Mouse (Mus musculus) forebrain, postnatal 0 days (tissue): ENCODE results near the gene Pitpna. TPM values are rescaled to one million over a fixed set of nuclear protein-coding genes. Genes with fewer than 3 reads are reported as not detected.

Experiments
- ATAC-seq: fragments of 200-750 bp; cut with Nextera tagmentation; 2 replicates; pipeline ENCODE4 v1.8.0; 2017; ENCODE audit warnings: mild to moderate bottlenecking, moderate library complexity
- DNase-seq: peaks from one replicate; pipeline ENCODE4 v3.0.0-alpha.2; 2015
- H3K27ac ChIP-seq: fragments of 300-500 bp; sonication (generic); 2 replicates; pipeline ENCODE4 v1.5.1; 2014; ENCODE audit warnings: low read depth, mild to moderate bottlenecking, antibody characterized with exemption, low read length, moderate library complexity, mixed read lengths
- H3K27me3 ChIP-seq: fragments of 300-500 bp; sonication (generic); 2 replicates; pipeline ENCODE4 v1.6.1; 2014; ENCODE audit warnings: mild to moderate bottlenecking, low read length, mixed read lengths; ENCODE audit not compliant: insufficient read depth
- H3K36me3 ChIP-seq: fragments of 300-500 bp; sonication (generic); 2 replicates; pipeline ENCODE4 v1.6.1; 2014; ENCODE audit warnings: mild to moderate bottlenecking, moderate library complexity; ENCODE audit not compliant: insufficient read depth
- H3K4me1 ChIP-seq: fragments of 300-500 bp; sonication (generic); 2 replicates; pipeline ENCODE4 v1.6.1; 2014; ENCODE audit warnings: antibody characterized with exemption; ENCODE audit not compliant: insufficient read depth
- H3K4me2 ChIP-seq: fragments of 300-500 bp; sonication (generic); 2 replicates; pipeline ENCODE4 v1.6.1; 2014; ENCODE audit warnings: low read depth, mild to moderate bottlenecking, moderate library complexity
- H3K4me3 ChIP-seq: fragments of 300-500 bp; sonication (generic); 2 replicates; pipeline ENCODE4 v1.5.1; 2014; ENCODE audit warnings: low read depth, low read length, mixed read lengths
- H3K9ac ChIP-seq: fragments of 300-500 bp; sonication (generic); 2 replicates; pipeline ENCODE4 v1.6.1; 2014; ENCODE audit warnings: mild to moderate bottlenecking
- H3K9me3 ChIP-seq: fragments of 300-500 bp; sonication (generic); 2 replicates; pipeline ENCODE4 v1.6.1; 2016; ENCODE audit warnings: low read length
- CTCF ChIP-seq: sonication (generic); IDR thresholded peaks from 2 replicates; pipeline ENCODE4 v1.5.1; 2016; ENCODE audit warnings: antibody characterized with exemption, control low read depth, low read depth
- WGBS: fragments of 180-500 bp; shearing (Covaris S2); extraction: QIAGEN DNeasy Blood & Tissue Kit; methylation state at CpG from one replicate; pipeline ENCODE4 v1.1.7; 2014; 5-methylcytosine and 5-hydroxymethylcytosine counted together
- polyA plus RNA-seq: library from polyadenylated mRNA; unstranded; fragments of >200 nt; fragmentation: Nextera tagmentation; extraction: Ambion mirVana; gene quantifications from 2 replicates; pipeline ENCODE4 v1.2.1, GENCODE M21; 2015
- total RNA-seq: library from RNA; depleted of rRNA; stranded (reverse); fragments of >200 nt; gene quantifications from 2 replicates; pipeline ENCODE4 v1.2.3, GENCODE M21; 2014; rRNA removed

Pitpna gene
- total RNA-seq (83.0 and 95.7 TPM in 2 replicates), polyA plus RNA-seq (85.8 and 101 TPM in 2 replicates)

- ATAC-seq (peak; percentile 98), DNase-seq (peak; percentile 95)
- Histone ChIP-seq H3K9me3 (no peaks in the 10 kb centered on the region), H3K27ac (peak within 1 kb of the TSS; percentile 89), H3K4me2 (peak within 1 kb of the TSS; percentile 75), H3K4me1 (peaks cover 12% of the 10 kb centered on the region), H3K27me3 (no peaks in the 10 kb centered on the region), H3K4me3 (peak within 1 kb of the TSS; percentile 88), H3K9ac (peak within 1 kb of the TSS; percentile 93), H3K36me3 (peaks cover 5% of the 10 kb centered on the region)
- TF ChIP-seq CTCF, result peak; percentile 18; the same call in 1 of the 2 replicates
- 5% methylated on average over 49 of the region's 49 CpGs for WGBS
Measured at GRCm38 (mm10) chr11:75587493-75588284, at the start of gene Pitpna. Gene Pitpna (plus strand): TSS chr11:75588097.

GRCm38 (mm10) chr11:75538184-75538969 lies 49.5 kb upstream of the Pitpna start:
- peaks cover 8% of the 10 kb centered on the region for H3K4me1 ChIP-seq
- H3K9me3 ChIP-seq, result no peaks in the 10 kb centered on the region
- 0 out of 2 replicates have a peak, but pooled peaks cover 3% of the 10 kb centered on the region for H3K36me3 ChIP-seq
- no peak overlapping the region for H3K9ac ChIP-seq
- no peaks in the 10 kb centered on the region for H3K27me3 ChIP-seq
- no peak overlapping the region for H3K4me3 ChIP-seq
- TF ChIP-seq CTCF, result no peak
- no peak overlapping the region for H3K4me2 ChIP-seq
- ATAC-seq (peak; percentile 12; the same call in 1 of the 2 replicates), DNase-seq (no peak)
- 0 out of 2 replicates have a peak overlapping the region, but pooled peaks have one; percentile 15 for H3K27ac ChIP-seq
- 57% methylated on average over 9 of the region's 9 CpGs for WGBS

- TF ChIP-seq CTCF, result no peak
- Histone ChIP-seq H3K4me2 (no peak overlapping the region), H3K9ac (no peak overlapping the region), H3K36me3 (0 out of 2 replicates have a peak, but pooled peaks cover 3% of the 10 kb centered on the region), H3K4me1 (peaks cover 3% of the 10 kb centered on the region; the same call in 1 of the 2 replicates), H3K4me3 (no peak overlapping the region), H3K27me3 (no peaks in the 10 kb centered on the region), H3K27ac (no peak overlapping the region), H3K9me3 (no peaks in the 10 kb centered on the region)
- DNase-seq, result no peak
- 72% methylated on average over 13 of the region's 13 CpGs for WGBS
- no peak for ATAC-seq
Measured at GRCm38 (mm10) chr11:75538970-75539299, 49.0 kb upstream of the Pitpna start.

- Histone ChIP-seq H3K27ac (no peak overlapping the region), H3K27me3 (no peaks in the 10 kb centered on the region), H3K9ac (no peak overlapping the region), H3K4me1 (no peaks in the 10 kb centered on the region; the same call in 1 of the 2 replicates), H3K4me2 (no peak overlapping the region), H3K4me3 (no peak overlapping the region), H3K9me3 (no peaks in the 10 kb centered on the region), H3K36me3 (peaks cover 10% of the 10 kb centered on the region; the same call in 1 of the 2 replicates)
- TF ChIP-seq CTCF, result no peak
- no peak for DNase-seq
- 72% methylated on average over 8 of the region's 8 CpGs for WGBS
- no peak for ATAC-seq
Measured at GRCm38 (mm10) chr11:75540209-75540608, 47.7 kb upstream of the Pitpna start.

GRCm38 (mm10) chr11:75540710-75541581 lies 47.0 kb upstream of the Pitpna start:
- no peak overlapping the region for H3K4me3 ChIP-seq
- peak overlapping the region; percentile 60 for H3K27ac ChIP-seq
- no peaks in the 10 kb centered on the region for H3K27me3 ChIP-seq
- DNase-seq (peak; percentile 72), ATAC-seq (peak; percentile 72)
- no peak overlapping the region for H3K9ac ChIP-seq
- TF ChIP-seq CTCF, result peak; percentile 13; the same call in 1 of the 2 replicates
- 60% methylated on average over 19 of the region's 19 CpGs for WGBS
- no peak overlapping the region for H3K4me2 ChIP-seq
- H3K4me1 ChIP-seq, result no peaks in the 10 kb centered on the region; the same call in 1 of the 2 replicates
- no peaks in the 10 kb centered on the region for H3K9me3 ChIP-seq
- peaks cover 10% of the 10 kb centered on the region; the same call in 1 of the 2 replicates for H3K36me3 ChIP-seq

- WGBS, result 77% methylated on average over 9 of the region's 9 CpGs
- DNase-seq (no peak), ATAC-seq (no peak)
- H3K4me3 ChIP-seq, result no peak overlapping the region
- peaks cover 21% of the 10 kb centered on the region for H3K36me3 ChIP-seq
- TF ChIP-seq CTCF, result no peak
- no peak overlapping the region for H3K4me2 ChIP-seq
- no peaks in the 10 kb centered on the region for H3K27me3 ChIP-seq
- H3K9me3 ChIP-seq, result no peaks in the 10 kb centered on the region
- no peaks in the 10 kb centered on the region for H3K4me1 ChIP-seq
- no peak overlapping the region for H3K27ac ChIP-seq
- no peak overlapping the region for H3K9ac ChIP-seq
Measured at GRCm38 (mm10) chr11:75544713-75545112, 43.2 kb upstream of the Pitpna start.
